Mouse (Mus musculus): ENCODE results near the gene Ccdc22.

DNA sequence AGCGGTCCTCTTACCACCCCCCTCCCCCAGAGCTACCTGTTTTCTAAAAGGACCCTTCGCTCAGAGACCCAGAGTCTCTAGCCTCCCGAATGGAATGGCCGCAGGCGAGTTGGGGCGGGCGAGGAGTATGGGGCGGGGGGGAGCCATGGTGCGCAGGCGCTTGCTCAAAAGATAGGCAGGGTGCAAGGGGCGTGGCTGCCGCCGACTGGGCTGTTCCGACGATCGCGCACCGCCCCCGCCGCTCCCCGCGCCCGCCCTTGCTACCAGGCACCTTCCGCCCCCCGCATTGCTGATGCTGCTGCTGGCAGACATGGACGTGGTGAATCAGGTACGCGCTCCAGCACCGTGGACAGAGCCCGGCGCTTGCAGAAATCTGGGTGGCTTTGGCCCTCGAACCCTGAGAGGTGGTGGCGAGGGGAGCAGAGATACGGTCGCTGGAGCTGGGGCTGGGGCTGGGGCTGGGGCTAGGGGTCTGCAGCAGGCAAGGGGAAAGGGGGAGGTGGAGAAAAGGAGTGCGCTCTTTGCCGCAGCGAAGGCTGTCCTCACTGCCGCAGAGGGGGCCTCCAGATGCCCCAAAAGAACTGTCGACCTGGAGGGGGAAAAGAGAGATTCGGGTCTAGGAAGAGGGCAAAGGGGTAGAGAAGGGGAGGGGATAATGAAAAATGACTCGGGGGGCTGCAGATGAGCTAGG is 33.2 kb upstream of the Ccdc22 start, which contains the start of gene Syp:
- no peak for TF ChIP-seq CTCF (IDR thresholded peaks at IDR 0.05; ENCODE audit: low read depth)
- TF ChIP-seq EP300 (IDR thresholded peaks at IDR 0.05; ENCODE audit: low read depth) = no peak
